Mouse (Mus musculus): ENCODE results near the gene Zbtb9. TPM values are rescaled to one million over a fixed set of nuclear protein-coding genes. Genes with fewer than 3 reads are reported as not detected.

Gene Zbtb9
- polyA plus RNA-seq, 1 experiment from 2014 or later: 10.1 TPM

DNA sequence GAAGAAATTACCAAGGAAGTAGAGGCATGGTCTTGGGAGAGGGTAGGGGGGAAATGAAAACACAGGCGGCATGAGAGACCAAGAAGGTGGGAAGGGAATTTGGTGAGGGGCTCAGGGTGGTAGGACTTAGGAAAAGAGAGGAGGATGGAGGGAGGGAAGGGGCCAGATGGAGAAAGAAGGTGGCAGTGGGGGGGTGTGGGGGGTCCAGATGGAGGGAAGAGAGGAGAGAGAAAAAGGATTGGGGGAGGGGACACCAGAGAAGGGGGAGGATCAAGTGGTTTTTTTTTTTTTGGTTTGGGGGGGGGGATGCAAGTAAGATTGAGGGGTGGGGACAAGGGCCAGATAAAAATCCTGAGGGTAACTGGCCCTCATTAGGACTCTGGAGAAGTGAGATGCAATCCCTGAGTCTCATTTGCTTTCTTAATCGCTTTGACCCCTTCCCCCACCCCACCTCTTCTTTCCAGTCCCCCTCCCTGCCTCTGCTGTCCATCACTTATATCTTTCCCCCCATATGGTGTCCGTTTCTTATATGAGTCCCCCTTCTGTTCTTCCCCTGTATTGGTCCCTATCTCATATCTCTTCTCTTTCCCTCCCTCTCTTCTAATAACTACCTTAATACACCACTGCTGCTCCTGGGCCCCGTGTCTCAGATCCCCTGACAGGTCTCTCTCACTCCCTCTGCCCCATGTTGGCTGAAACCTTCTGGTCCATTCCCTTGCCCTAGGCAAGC is 31.0 kb upstream of the Zbtb9 start:
- H3K4me3 ChIP-seq (ENCODE audit: low read depth, low read length): peak overlapping the region; percentile 54
- ATAC-seq (replicated peaks; ENCODE audit: insufficient number of reproducible peaks, low FRiP score, low TSS enrichment, low read depth) (no peak), DNase-seq (ENCODE audit: low spot score) (no peak)
- WGBS: 14% methylated on average over 4 of the region's 4 CpGs
- H3K27me3 ChIP-seq (ENCODE audit: control insufficient read depth, insufficient read depth, low read length): no peaks in the 10 kb centered on the region
- no peaks in the 10 kb centered on the region for H3K9me3 ChIP-seq (replicated peaks; ENCODE audit: control insufficient read depth, low read length)
- peak overlapping the region; percentile 77 for H3K27ac ChIP-seq (replicated peaks; ENCODE audit: low read depth, low read length)
- no peaks in the 10 kb centered on the region for H3K36me3 ChIP-seq (replicated peaks; ENCODE audit: control insufficient read depth, insufficient read depth, low read depth, low read length)
- H3K9ac ChIP-seq (replicated peaks; ENCODE audit: low read length): peak overlapping the region; percentile 64
- H3K4me1 ChIP-seq (ENCODE audit: control insufficient read depth, insufficient read depth, low read length): peaks cover 13% of the 10 kb centered on the region
- H3K4me2 ChIP-seq (ENCODE audit: low read depth, low read length): peak overlapping the region; percentile 73

GRCm38 (mm10) chr17:26945824-26946495 is 27.0 kb upstream of the Zbtb9 start:
- H3K9me3 ChIP-seq (replicated peaks; ENCODE audit: control insufficient read depth, low read length): no peaks in the 10 kb centered on the region
- no peaks in the 10 kb centered on the region for H3K27me3 ChIP-seq (ENCODE audit: control insufficient read depth, insufficient read depth, low read length)
- H3K4me1 ChIP-seq (ENCODE audit: control insufficient read depth, insufficient read depth, low read length): peaks cover 11% of the 10 kb centered on the region
- H3K36me3 ChIP-seq (replicated peaks; ENCODE audit: control insufficient read depth, insufficient read depth, low read depth, low read length): no peaks in the 10 kb centered on the region
- H3K27ac ChIP-seq (replicated peaks; ENCODE audit: low read depth, low read length): 0 out of 2 replicates have a peak overlapping the region, but pooled peaks have one; percentile 6
- H3K9ac ChIP-seq (replicated peaks; ENCODE audit: low read length): peak overlapping the region; percentile 59
- peak overlapping the region; percentile 33 for H3K4me3 ChIP-seq (ENCODE audit: low read depth, low read length)
- DNase-seq (ENCODE audit: low spot score) (no peak), ATAC-seq (replicated peaks; ENCODE audit: insufficient number of reproducible peaks, low FRiP score, low TSS enrichment, low read depth) (no peak)
- H3K4me2 ChIP-seq (ENCODE audit: low read depth, low read length): peak overlapping the region; percentile 85
- 26% methylated on average over 13 of the region's 13 CpGs for WGBS

DNA sequence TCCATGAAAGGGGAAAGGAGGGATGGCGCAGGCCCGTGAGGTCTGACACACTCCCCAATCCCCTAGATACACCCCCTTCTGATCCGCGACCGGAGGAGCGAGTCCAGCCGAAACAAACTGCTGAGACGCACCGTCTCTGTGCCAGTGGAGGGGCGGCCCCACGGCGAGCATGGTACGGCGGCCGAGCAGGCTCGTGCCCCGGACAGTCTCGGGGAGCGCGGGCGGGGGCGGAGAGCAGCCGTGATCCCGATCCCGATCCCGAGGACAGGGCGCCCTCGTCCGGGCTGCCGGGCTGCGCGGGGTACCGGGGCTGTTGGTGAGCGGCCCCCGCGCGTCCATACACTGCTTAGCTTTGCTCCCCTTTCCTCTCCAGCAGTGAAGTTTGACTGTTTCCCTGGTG is 26.4 kb upstream of the Zbtb9 start:
- peak overlapping the region; percentile 85 for H3K4me2 ChIP-seq (ENCODE audit: low read depth, low read length)
- 0 out of 2 replicates have a peak, but pooled peaks have one; percentile 16 for ATAC-seq (replicated peaks; ENCODE audit: insufficient number of reproducible peaks, low FRiP score, low TSS enrichment, low read depth)
- peaks cover 11% of the 10 kb centered on the region for H3K4me1 ChIP-seq (ENCODE audit: control insufficient read depth, insufficient read depth, low read length)
- 0 out of 2 replicates have a peak overlapping the region, but pooled peaks have one; percentile 6 for H3K27ac ChIP-seq (replicated peaks; ENCODE audit: low read depth, low read length)
- H3K27me3 ChIP-seq (ENCODE audit: control insufficient read depth, insufficient read depth, low read length): no peaks in the 10 kb centered on the region
- H3K9ac ChIP-seq (replicated peaks; ENCODE audit: low read length): peak overlapping the region; percentile 59
- no peaks in the 10 kb centered on the region for H3K36me3 ChIP-seq (replicated peaks; ENCODE audit: control insufficient read depth, insufficient read depth, low read depth, low read length)
- no peaks in the 10 kb centered on the region for H3K9me3 ChIP-seq (replicated peaks; ENCODE audit: control insufficient read depth, low read length)
- DNase-seq (ENCODE audit: low spot score): peak; percentile 56
- H3K4me3 ChIP-seq (ENCODE audit: low read depth, low read length): peak overlapping the region; percentile 33
- 2% methylated on average over 26 of the region's 37 CpGs for WGBS

DNA sequence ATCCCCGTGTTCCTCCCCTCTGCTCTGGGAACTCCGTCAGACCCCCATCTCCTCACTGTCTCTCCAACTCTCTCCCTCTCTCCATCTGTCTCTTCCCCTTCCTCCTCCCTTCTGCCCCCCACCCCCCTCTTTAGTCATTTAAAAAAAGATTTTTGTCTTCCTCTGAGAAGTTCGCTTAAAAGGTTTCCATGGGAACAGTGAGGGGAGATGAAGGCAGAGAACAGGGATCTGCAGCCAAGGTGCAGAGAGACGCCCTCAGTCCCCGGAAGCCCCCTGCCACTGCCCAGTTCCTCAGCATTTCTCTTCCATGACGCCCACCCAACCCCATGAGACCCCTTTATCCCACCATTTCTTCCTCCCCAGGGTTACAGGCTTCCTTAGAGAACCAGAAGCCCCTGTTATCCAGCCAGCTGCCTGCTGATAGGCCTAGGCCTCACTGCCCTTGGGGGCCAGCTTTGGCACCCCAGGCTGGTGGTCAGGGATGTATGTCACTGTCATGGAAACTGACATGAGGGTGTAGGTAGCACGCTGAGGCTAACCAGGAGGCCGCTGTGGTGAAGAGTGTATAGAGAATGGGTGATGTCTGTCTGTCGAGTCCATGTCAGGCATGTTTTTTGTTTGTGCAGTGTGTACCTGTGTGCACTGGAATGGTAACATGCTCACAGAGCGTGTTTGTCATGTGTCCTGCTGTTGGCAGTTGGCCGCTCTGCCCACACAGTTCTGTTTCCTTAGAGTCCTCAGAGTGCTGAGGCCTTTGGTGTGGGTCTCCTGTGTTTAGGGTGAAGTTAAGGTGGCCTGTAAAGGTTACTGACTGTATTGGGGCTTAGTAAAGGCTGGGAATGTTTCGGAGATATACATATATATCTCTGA is 25.5 kb upstream of the Zbtb9 start:
- H3K9me3 ChIP-seq (replicated peaks; ENCODE audit: control insufficient read depth, low read length): no peaks in the 10 kb centered on the region
- WGBS: 42% methylated on average over 12 of the region's 12 CpGs
- no peaks in the 10 kb centered on the region for H3K27me3 ChIP-seq (ENCODE audit: control insufficient read depth, insufficient read depth, low read length)
- H3K4me1 ChIP-seq (ENCODE audit: control insufficient read depth, insufficient read depth, low read length): peaks cover 16% of the 10 kb centered on the region
- no peak overlapping the region for H3K27ac ChIP-seq (replicated peaks; ENCODE audit: low read depth, low read length)
- peak overlapping the region; percentile 85 for H3K4me2 ChIP-seq (ENCODE audit: low read depth, low read length)
- H3K4me3 ChIP-seq (ENCODE audit: low read depth, low read length): no peak overlapping the region
- no peaks in the 10 kb centered on the region for H3K36me3 ChIP-seq (replicated peaks; ENCODE audit: control insufficient read depth, insufficient read depth, low read depth, low read length)
- DNase-seq (ENCODE audit: low spot score): no peak
- ATAC-seq (replicated peaks; ENCODE audit: insufficient number of reproducible peaks, low FRiP score, low TSS enrichment, low read depth): no peak
- peak overlapping the region; percentile 59 for H3K9ac ChIP-seq (replicated peaks; ENCODE audit: low read length)

- Histone ChIP-seq H3K27ac (replicated peaks; ENCODE audit: low read depth, low read length) (peak overlapping the region; percentile 52), H3K27me3 (ENCODE audit: control insufficient read depth, insufficient read depth, low read length) (no peaks in the 10 kb centered on the region), H3K36me3 (replicated peaks; ENCODE audit: control insufficient read depth, insufficient read depth, low read depth, low read length) (no peaks in the 10 kb centered on the region), H3K9ac (replicated peaks; ENCODE audit: low read length) (peak overlapping the region; percentile 70), H3K4me1 (ENCODE audit: control insufficient read depth, insufficient read depth, low read length) (peaks cover 21% of the 10 kb centered on the region), H3K4me2 (ENCODE audit: low read depth, low read length) (peak overlapping the region; percentile 100), H3K9me3 (replicated peaks; ENCODE audit: control insufficient read depth, low read length) (no peaks in the 10 kb centered on the region), H3K4me3 (ENCODE audit: low read depth, low read length) (peak overlapping the region; percentile 82)
- ATAC-seq (replicated peaks; ENCODE audit: insufficient number of reproducible peaks, low FRiP score, low TSS enrichment, low read depth): no peak
- WGBS: 0% methylated on average over 32 of the region's 87 CpGs
- DNase-seq (ENCODE audit: low spot score): peak; percentile 56
Observed at GRCm38 (mm10) chr17:26948316-26949050, 24.5 kb upstream of the Zbtb9 start.

- DNase-seq (ENCODE audit: low spot score) (no peak), ATAC-seq (replicated peaks; ENCODE audit: insufficient number of reproducible peaks, low FRiP score, low TSS enrichment, low read depth) (no peak; the same call in 1 of the 2 replicates)
- H3K9me3 ChIP-seq (replicated peaks; ENCODE audit: control insufficient read depth, low read length): no peaks in the 10 kb centered on the region
- 10% methylated on average over 9 of the region's 14 CpGs for WGBS
- peak overlapping the region; percentile 70 for H3K9ac ChIP-seq (replicated peaks; ENCODE audit: low read length)
- H3K36me3 ChIP-seq (replicated peaks; ENCODE audit: control insufficient read depth, insufficient read depth, low read depth, low read length): no peaks in the 10 kb centered on the region
- H3K4me1 ChIP-seq (ENCODE audit: control insufficient read depth, insufficient read depth, low read length): peaks cover 21% of the 10 kb centered on the region
- no peaks in the 10 kb centered on the region for H3K27me3 ChIP-seq (ENCODE audit: control insufficient read depth, insufficient read depth, low read length)
- peak overlapping the region; percentile 52; the same call in 1 of the 2 replicates for H3K27ac ChIP-seq (replicated peaks; ENCODE audit: low read depth, low read length)
- peak overlapping the region; percentile 100 for H3K4me2 ChIP-seq (ENCODE audit: low read depth, low read length)
- peak overlapping the region; percentile 82 for H3K4me3 ChIP-seq (ENCODE audit: low read depth, low read length)
Observed at GRCm38 (mm10) chr17:26949051-26949577, 23.9 kb upstream of the Zbtb9 start.

DNA sequence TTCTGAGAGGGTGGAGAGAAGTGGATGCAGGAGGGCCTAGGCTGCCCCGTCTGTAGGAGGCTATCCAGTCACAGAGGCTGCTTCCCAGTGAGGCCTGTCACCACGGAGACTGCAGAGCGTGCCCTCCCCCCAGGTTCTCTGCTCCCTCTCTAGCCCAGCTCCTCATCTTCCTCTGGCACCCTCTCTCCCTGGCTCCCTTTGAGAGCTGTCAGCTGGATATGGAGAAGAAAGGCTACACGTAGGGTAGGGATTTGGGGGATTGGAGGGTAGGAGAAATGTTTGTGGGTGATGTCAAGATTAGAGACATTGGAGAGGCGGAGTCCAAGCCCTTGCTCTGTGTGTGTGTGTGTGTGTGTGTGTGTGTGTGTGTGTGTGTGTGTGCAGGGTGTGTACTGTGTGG is 23.1 kb upstream of the Zbtb9 start:
- no peaks in the 10 kb centered on the region for H3K36me3 ChIP-seq (replicated peaks; ENCODE audit: control insufficient read depth, insufficient read depth, low read depth, low read length)
- H3K4me3 ChIP-seq (ENCODE audit: low read depth, low read length): peak overlapping the region; percentile 1; the same call in 1 of the 2 replicates
- 39% methylated on average over 5 of the region's 5 CpGs for WGBS
- peaks cover 21% of the 10 kb centered on the region for H3K4me1 ChIP-seq (ENCODE audit: control insufficient read depth, insufficient read depth, low read length)
- no peak overlapping the region for H3K9ac ChIP-seq (replicated peaks; ENCODE audit: low read length)
- ATAC-seq (replicated peaks; ENCODE audit: insufficient number of reproducible peaks, low FRiP score, low TSS enrichment, low read depth): no peak
- no peaks in the 10 kb centered on the region for H3K27me3 ChIP-seq (ENCODE audit: control insufficient read depth, insufficient read depth, low read length)
- no peak for DNase-seq (ENCODE audit: low spot score)
- no peaks in the 10 kb centered on the region for H3K9me3 ChIP-seq (replicated peaks; ENCODE audit: control insufficient read depth, low read length)
- H3K27ac ChIP-seq (replicated peaks; ENCODE audit: low read depth, low read length): no peak overlapping the region
- H3K4me2 ChIP-seq (ENCODE audit: low read depth, low read length): no peak overlapping the region

All from embryonic facial prominence, embryonic 11.5 days (tissue).